Mouse (Mus musculus): Measurements from ENCODE around the gene Mafg. TPM values are rescaled to one million over a fixed set of nuclear protein-coding genes. Genes with fewer than 3 reads are reported as not detected.

Gene Mafg
- polyA plus RNA-seq, 1 experiment from 2014 or later, result 32.6 TPM

DNA sequence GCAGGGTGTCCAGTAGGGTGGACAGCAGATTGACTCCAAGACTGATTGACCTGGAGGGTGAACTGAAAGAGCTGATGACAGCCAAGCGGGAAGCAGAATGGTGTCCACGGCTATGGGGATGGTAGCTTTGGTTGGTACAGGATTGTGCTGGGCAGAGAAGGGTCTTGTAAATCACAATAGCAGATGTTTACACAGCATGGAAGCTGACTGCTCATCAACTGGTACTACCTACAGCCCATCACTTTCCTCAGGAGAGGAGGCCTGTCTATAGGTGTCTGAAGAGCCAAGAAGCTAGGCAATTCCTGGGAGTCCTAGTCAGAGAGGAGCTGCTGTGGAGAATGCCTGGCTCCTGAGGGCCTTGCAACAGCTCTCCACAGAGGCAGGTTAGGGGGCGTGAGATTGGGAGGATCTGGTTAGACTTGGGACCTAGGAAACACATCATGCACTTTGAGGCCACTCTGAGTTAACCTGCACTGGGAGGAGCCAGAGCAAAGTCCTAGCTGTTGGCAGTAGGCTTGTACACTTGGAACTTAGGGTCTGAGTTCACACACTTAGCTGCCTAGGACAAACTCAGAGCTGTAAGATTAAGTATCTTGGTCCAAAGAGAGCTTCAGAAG lies 56.9 kb downstream of the Mafg start:
- Histone ChIP-seq H3K9ac (ENCODE audit: low read depth, low read length) (no peak overlapping the region), H3K36me3 (ENCODE audit: control insufficient read depth, insufficient read depth, low read length) (peaks cover 30% of the 10 kb centered on the region), H3K27ac (ENCODE audit: low read depth, low read length) (peak overlapping the region; percentile 68), H3K27me3 (replicated peaks; ENCODE audit: control insufficient read depth, insufficient read depth, low read length) (no peaks in the 10 kb centered on the region), H3K4me1 (replicated peaks; ENCODE audit: control insufficient read depth, insufficient read depth, low read length) (peaks cover 34% of the 10 kb centered on the region), H3K9me3 (ENCODE audit: control insufficient read depth, low read length) (no peaks in the 10 kb centered on the region), H3K4me3 (ENCODE audit: low read depth, low read length) (no peak overlapping the region), H3K4me2 (peak overlapping the region; percentile 2; the same call in 1 of the 2 replicates)
- 80% methylated on average over 3 of the region's 3 CpGs for WGBS
- ATAC-seq (replicated peaks; ENCODE audit: low FRiP score) (no peak), DNase-seq (ENCODE audit: low spot score) (no peak)

DNA sequence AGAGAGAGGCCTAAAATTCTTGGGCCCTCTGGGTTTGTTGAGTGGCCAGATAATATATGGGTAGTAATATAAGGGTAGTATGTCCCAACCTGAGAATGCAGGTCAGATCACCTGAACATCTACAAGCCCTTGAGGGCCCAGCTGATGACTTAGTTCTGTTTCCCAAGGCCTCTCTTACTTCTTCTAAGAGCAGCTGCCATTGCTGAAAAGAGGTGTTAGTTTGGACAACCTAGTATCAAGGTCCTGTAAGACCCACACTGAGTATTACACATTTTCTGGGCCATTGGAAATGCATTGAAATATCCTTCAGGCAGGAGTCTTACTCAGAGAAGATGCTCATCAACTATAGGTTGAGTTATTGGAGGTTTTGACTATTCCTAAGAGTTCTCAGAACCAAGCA lies 57.5 kb downstream of the Mafg start:
- Histone ChIP-seq H3K9ac (ENCODE audit: low read depth, low read length) (no peak overlapping the region), H3K9me3 (ENCODE audit: control insufficient read depth, low read length) (no peaks in the 10 kb centered on the region), H3K36me3 (ENCODE audit: control insufficient read depth, insufficient read depth, low read length) (peaks cover 35% of the 10 kb centered on the region), H3K4me2 (no peak overlapping the region), H3K4me1 (replicated peaks; ENCODE audit: control insufficient read depth, insufficient read depth, low read length) (peaks cover 39% of the 10 kb centered on the region), H3K27me3 (replicated peaks; ENCODE audit: control insufficient read depth, insufficient read depth, low read length) (no peaks in the 10 kb centered on the region), H3K4me3 (ENCODE audit: low read depth, low read length) (no peak overlapping the region), H3K27ac (ENCODE audit: low read depth, low read length) (peak overlapping the region; percentile 34; the same call in 1 of the 2 replicates)
- DNase-seq (ENCODE audit: low spot score) (no peak), ATAC-seq (replicated peaks; ENCODE audit: low FRiP score) (no peak)

Small RNA genes within 50 kb of the gene (microRNA-seq; reads per million reads assigned to microRNA genes)
- gene Mir6936 (ENCODE audit: borderline number of aligned reads), result 2.5 reads per million

Other genes with a start within 250 kb of the Mafg start
- 44.5 and 47.2 TPM in 2 replicates for gene Nploc4, start 195.9 kb downstream of the Mafg start, polyA plus RNA-seq (2014; fragmentation: Nextera tagmentation; extraction: Ambion mirVana)
- 0.10 TPM in 1 of 2 replicates, not detected in the other for gene Tspan10, start 191.0 kb downstream of the Mafg start, polyA plus RNA-seq (2014; fragmentation: Nextera tagmentation; extraction: Ambion mirVana)
- gene Pde6g, start 180.1 kb downstream of the Mafg start, polyA plus RNA-seq (2014; fragmentation: Nextera tagmentation; extraction: Ambion mirVana), result 0.18 and 0.51 TPM in 2 replicates
- gene Oxld1, start 175.5 kb downstream of the Mafg start, polyA plus RNA-seq (2014; fragmentation: Nextera tagmentation; extraction: Ambion mirVana), result 12.7 and 16.8 TPM in 2 replicates
- 51.5 and 52.0 TPM in 2 replicates for gene Ccdc137, start 175.5 kb downstream of the Mafg start, polyA plus RNA-seq (2014; fragmentation: Nextera tagmentation; extraction: Ambion mirVana)
- 39.1 and 40.2 TPM in 2 replicates for gene Arl16, start 166.0 kb downstream of the Mafg start, polyA plus RNA-seq (2014; fragmentation: Nextera tagmentation; extraction: Ambion mirVana)
- gene Mrpl12, start 149.0 kb downstream of the Mafg start, polyA plus RNA-seq (2014; fragmentation: Nextera tagmentation; extraction: Ambion mirVana), result 252 and 266 TPM in 2 replicates
- gene Slc25a10, start 141.8 kb downstream of the Mafg start, polyA plus RNA-seq (2014; fragmentation: Nextera tagmentation; extraction: Ambion mirVana), result 65.5 and 70.6 TPM in 2 replicates
- 7.6 and 7.7 TPM in 2 replicates for gene Gcgr, start 102.9 kb downstream of the Mafg start, polyA plus RNA-seq (2014; fragmentation: Nextera tagmentation; extraction: Ambion mirVana)
- gene Mcrip1, start 83.9 kb downstream of the Mafg start, polyA plus RNA-seq (2014; fragmentation: Nextera tagmentation; extraction: Ambion mirVana), result 117 and 123 TPM in 2 replicates
- not detected in 2 replicates for gene Ppp1r27, start 82.5 kb downstream of the Mafg start, polyA plus RNA-seq (2014; fragmentation: Nextera tagmentation; extraction: Ambion mirVana)
- 648 and 680 TPM in 2 replicates for gene P4hb, start 60.3 kb downstream of the Mafg start, polyA plus RNA-seq (2014; fragmentation: Nextera tagmentation; extraction: Ambion mirVana)
- 557 and 561 TPM in 2 replicates for gene Arhgdia, start 52.0 kb downstream of the Mafg start, polyA plus RNA-seq (2014; fragmentation: Nextera tagmentation; extraction: Ambion mirVana)
- 601 and 617 TPM in 2 replicates for gene Alyref, start 35.2 kb downstream of the Mafg start, polyA plus RNA-seq (2014; fragmentation: Nextera tagmentation; extraction: Ambion mirVana)
- 200 and 208 TPM in 2 replicates for gene Anapc11, start 35.2 kb downstream of the Mafg start, polyA plus RNA-seq (2014; fragmentation: Nextera tagmentation; extraction: Ambion mirVana)
- 3.6 and 6.3 TPM in 2 replicates for gene Npb, start 25.1 kb downstream of the Mafg start, polyA plus RNA-seq (2014; fragmentation: Nextera tagmentation; extraction: Ambion mirVana)
- gene Pcyt2, start 15.7 kb downstream of the Mafg start, polyA plus RNA-seq (2014; fragmentation: Nextera tagmentation; extraction: Ambion mirVana), result 165 and 175 TPM in 2 replicates
- gene Sirt7, start 8.4 kb downstream of the Mafg start, polyA plus RNA-seq (2014; fragmentation: Nextera tagmentation; extraction: Ambion mirVana), result 48.6 and 54.8 TPM in 2 replicates
- gene Pycr1, start 10.2 kb upstream of the Mafg start, polyA plus RNA-seq (2014; fragmentation: Nextera tagmentation; extraction: Ambion mirVana), result 18.5 and 21.2 TPM in 2 replicates
- 0.34 and 0.60 TPM in 2 replicates for gene Myadml2, start 14.6 kb upstream of the Mafg start, polyA plus RNA-seq (2014; fragmentation: Nextera tagmentation; extraction: Ambion mirVana)
- 0.51 and 0.52 TPM in 2 replicates for gene Notum, start 27.6 kb upstream of the Mafg start, polyA plus RNA-seq (2014; fragmentation: Nextera tagmentation; extraction: Ambion mirVana)
- gene Aspscr1, start 39.4 kb upstream of the Mafg start, polyA plus RNA-seq (2014; fragmentation: Nextera tagmentation; extraction: Ambion mirVana), result 83.7 and 97.1 TPM in 2 replicates
- 178 and 192 TPM in 2 replicates for gene Cenpx, start 80.1 kb upstream of the Mafg start, polyA plus RNA-seq (2014; fragmentation: Nextera tagmentation; extraction: Ambion mirVana)
- 34.2 and 38.3 TPM in 2 replicates for gene Lrrc45, start 80.3 kb upstream of the Mafg start, polyA plus RNA-seq (2014; fragmentation: Nextera tagmentation; extraction: Ambion mirVana)
- gene Rac3, start 87.9 kb upstream of the Mafg start, polyA plus RNA-seq (2014; fragmentation: Nextera tagmentation; extraction: Ambion mirVana), result 1.2 and 1.8 TPM in 2 replicates
- 12.9 and 13.2 TPM in 2 replicates for gene Dcxr, start 93.7 kb upstream of the Mafg start, polyA plus RNA-seq (2014; fragmentation: Nextera tagmentation; extraction: Ambion mirVana)
- 0.22 and 0.32 TPM in 2 replicates for gene Cbr2, start 98.5 kb upstream of the Mafg start, polyA plus RNA-seq (2014; fragmentation: Nextera tagmentation; extraction: Ambion mirVana)
- gene Hmga1b, start 129.2 kb upstream of the Mafg start, polyA plus RNA-seq (2014; fragmentation: Nextera tagmentation; extraction: Ambion mirVana), result 11.4 and 17.5 TPM in 2 replicates
- 30.3 and 33.4 TPM in 2 replicates for gene Rfng, start 150.6 kb upstream of the Mafg start, polyA plus RNA-seq (2014; fragmentation: Nextera tagmentation; extraction: Ambion mirVana)
- gene Gps1, start 150.7 kb upstream of the Mafg start, polyA plus RNA-seq (2014; fragmentation: Nextera tagmentation; extraction: Ambion mirVana), result 209 and 210 TPM in 2 replicates
- 132 and 139 TPM in 2 replicates for gene Dus1l, start 162.8 kb upstream of the Mafg start, polyA plus RNA-seq (2014; fragmentation: Nextera tagmentation; extraction: Ambion mirVana)
- 71.3 and 80.0 TPM in 2 replicates for gene Fasn, start 190.9 kb upstream of the Mafg start, polyA plus RNA-seq (2014; fragmentation: Nextera tagmentation; extraction: Ambion mirVana)